Mouse (Mus musculus) erythroblast, embryonic 14.5 days (primary cell): Measurements from ENCODE around the gene Vps35.

Experiments
- GATA1 ChIP-seq: IDR thresholded peaks from 2 replicates; pipeline ENCODE4 v1.6.1; 2012; ENCODE audit warnings: low read length, inconsistent platforms, mixed read lengths
- TAL1 ChIP-seq: IDR thresholded peaks from 3 replicates; pipeline ENCODE4 v1.6.1; 2012; ENCODE audit warnings: low read length, inconsistent platforms, mixed read lengths

DNA sequence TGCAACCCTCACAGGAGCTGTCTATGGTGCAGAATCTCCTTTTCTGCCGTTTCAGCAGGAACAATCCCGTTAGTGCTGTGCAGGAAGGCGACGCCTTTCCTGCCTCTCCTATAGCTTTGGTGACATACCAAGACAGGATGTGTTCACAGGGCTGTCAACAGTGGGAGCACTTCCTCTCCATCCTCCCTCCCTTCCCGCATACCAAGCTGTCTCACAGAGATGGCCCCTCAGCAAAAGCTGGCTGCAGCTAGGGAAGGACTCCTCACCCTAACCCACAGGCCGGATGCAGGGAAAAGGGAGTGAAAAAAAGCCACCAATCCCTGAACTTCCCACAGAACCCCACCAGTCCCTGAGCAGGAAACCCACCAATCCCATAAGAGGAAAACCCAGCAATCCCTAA, 78.6 kb downstream of the Vps35 start:
- TF ChIP-seq GATA1 (no peak), TAL1 (no peak)
